Mouse (Mus musculus) lung, postnatal 14 days (tissue): Measurements from ENCODE around the gene Gle1.

Experiments
- DNase-seq: peaks from one replicate; pipeline ENCODE4 v3.0.0; 2021

Gene Gle1

GRCm38 (mm10) chr2:29964354-29965249 is 29.4 kb downstream of the Gle1 start:
- DNase-seq, result peak; percentile 52

- peak; percentile 98 for DNase-seq
Observed at GRCm38 (mm10) chr2:29965250-29965843, 30.1 kb downstream of the Gle1 start, which contains the start of gene Sptan1. TSS of gene Sptan1 (plus strand) at chr2:29965560.

- DNase-seq, result peak; percentile 46
Observed at GRCm38 (mm10) chr2:29965906-29966305, 30.7 kb downstream of the Gle1 start.

GRCm38 (mm10) chr2:29966826-29967225 is 31.6 kb downstream of the Gle1 start:
- no peak for DNase-seq

- no peak for DNase-seq
Observed at GRCm38 (mm10) chr2:29967768-29968167, 32.5 kb downstream of the Gle1 start.

- DNase-seq, result peak; percentile 26
Observed at GRCm38 (mm10) chr2:29968638-29969037, 33.4 kb downstream of the Gle1 start.

GRCm38 (mm10) chr2:29971838-29972635 is 36.8 kb downstream of the Gle1 start:
- peak; percentile 85 for DNase-seq

- peak; percentile 58 for DNase-seq
Observed at GRCm38 (mm10) chr2:29973525-29973924, 38.3 kb downstream of the Gle1 start.

GRCm38 (mm10) chr2:29977307-29977706 is 42.1 kb downstream of the Gle1 start:
- DNase-seq, result peak; percentile 70

GRCm38 (mm10) chr2:29980661-29981060 is 45.4 kb downstream of the Gle1 start:
- DNase-seq, result no peak

GRCm38 (mm10) chr2:29991962-29992361 is 56.7 kb downstream of the Gle1 start:
- no peak for DNase-seq

- no peak for DNase-seq
Observed at GRCm38 (mm10) chr2:30009101-30009500, 73.9 kb downstream of the Gle1 start.
